Mouse (Mus musculus) spleen, adult 2 months (tissue): ENCODE measurements around the gene Olfr689.

ENCODE experiments used
- CTCF ChIP-seq: fragments of 200-500 bp; IDR thresholded peaks from 2 replicates; pipeline ENCODE4 v1.5.1; 2011; ENCODE audit warnings: mild to moderate bottlenecking, inconsistent platforms; ENCODE audit not compliant: insufficient read depth, insufficient read length, insufficient replicate concordance; ENCODE audit errors: extremely low read depth
- POLR2A ChIP-seq: fragments of 200-500 bp; IDR thresholded peaks from 2 replicates; pipeline ENCODE4 v1.6.1; 2011; ENCODE audit warnings: low read depth, low read length, inconsistent platforms

- TF ChIP-seq CTCF (no peak), POLR2A (no peak)
These were observed 56.3 kb downstream of the Olfr689 start for GRCm38 (mm10) chr7:105367268-105367667.
